Mouse (Mus musculus) intestine, embryonic 16.5 days (tissue): ENCODE measurements around the gene Eme1. TPM values are rescaled to one million over a fixed set of nuclear protein-coding genes. Genes with fewer than 3 reads are reported as not detected.

Experiments used
- ATAC-seq: fragments of 200-750 bp; cut with Nextera tagmentation; 2 replicates; pipeline ENCODE4 v1.8.0; 2017; ENCODE audit warnings: moderate TSS enrichment, moderate library complexity
- H3K27ac ChIP-seq: fragments of 300-500 bp; sonication (generic); 2 replicates; pipeline ENCODE4 v1.5.1; 2014; ENCODE audit warnings: mild to moderate bottlenecking, low read length
- H3K27me3 ChIP-seq: fragments of 300-500 bp; sonication (generic); replicated peaks from 2 replicates; pipeline ENCODE4 v1.6.1; 2014; ENCODE audit warnings: low read length, control low read depth, mixed read lengths; ENCODE audit not compliant: control insufficient read depth, insufficient read depth
- H3K36me3 ChIP-seq: fragments of 300-500 bp; sonication (generic); 2 replicates; pipeline ENCODE4 v1.6.1; 2014; ENCODE audit warnings: low read length, control low read depth; ENCODE audit not compliant: control insufficient read depth, insufficient read depth
- H3K4me1 ChIP-seq: fragments of 300-500 bp; sonication (generic); 2 replicates; pipeline ENCODE4 v1.6.1; 2014; ENCODE audit warnings: low read length, control low read depth, mixed read lengths; ENCODE audit not compliant: control insufficient read depth, insufficient read depth
- H3K4me2 ChIP-seq: fragments of 300-500 bp; sonication (generic); 2 replicates; pipeline ENCODE4 v1.6.1; 2014; ENCODE audit warnings: low read depth, low read length, control low read depth
- H3K4me3 ChIP-seq: fragments of 300-500 bp; sonication (generic); 2 replicates; pipeline ENCODE4 v1.5.1; 2014; ENCODE audit warnings: mild to moderate bottlenecking, low read length
- H3K9ac ChIP-seq: fragments of 300-500 bp; sonication (generic); 2 replicates; pipeline ENCODE4 v1.6.1; 2014; ENCODE audit warnings: low read depth, low read length
- H3K9me3 ChIP-seq: fragments of 300-500 bp; sonication (generic); 2 replicates; pipeline ENCODE4 v1.6.1; 2016; ENCODE audit warnings: low read length, control low read depth; ENCODE audit not compliant: control insufficient read depth
- WGBS: fragments of 180-500 bp; shearing (Covaris S2); extraction: QIAGEN DNeasy Blood & Tissue Kit; methylation state at CpG from one replicate; pipeline ENCODE4 v1.1.7; 2014; 5-methylcytosine and 5-hydroxymethylcytosine counted together
- polyA plus RNA-seq: library from polyadenylated mRNA; unstranded; fragments of >200 nt; fragmentation: Nextera tagmentation; extraction: Ambion mirVana; gene quantifications from 2 replicates; pipeline ENCODE4 v1.2.1, GENCODE M21; 2015

Gene Eme1
- polyA plus RNA-seq, 1 experiment from 2014 or later, result 16.0 TPM

DNA sequence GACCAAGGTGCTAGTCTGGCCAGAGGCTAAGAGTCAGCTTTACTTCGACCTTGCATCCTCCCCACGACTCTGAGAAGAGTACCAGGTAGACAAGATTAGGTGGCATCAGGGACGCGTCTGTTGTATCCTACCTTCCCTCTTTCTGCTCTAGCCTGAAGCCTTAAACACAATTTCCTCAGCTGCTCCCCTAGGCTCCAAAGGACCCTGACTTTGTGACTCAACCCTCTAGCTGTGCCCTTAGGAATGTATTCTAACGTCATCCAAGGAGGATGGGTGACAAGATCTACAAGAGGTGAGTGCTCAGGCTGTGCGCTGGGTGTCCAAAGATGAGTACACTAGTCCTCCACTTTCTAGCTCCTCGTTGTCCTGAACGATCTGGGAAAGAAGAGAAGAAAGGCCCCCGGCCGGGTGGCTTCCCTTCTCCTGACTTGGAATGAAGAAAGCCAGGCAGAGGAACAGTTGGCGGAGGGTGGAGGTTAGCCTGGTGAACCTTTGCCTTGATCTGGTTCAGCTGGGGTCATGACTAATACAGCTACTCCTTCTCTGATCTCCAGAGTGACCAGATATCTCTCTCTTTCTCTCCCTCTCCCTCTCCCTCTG, 51.3 kb downstream of the Eme1 start:
- Histone ChIP-seq H3K4me3 (peak overlapping the region; percentile 57), H3K27me3 (no peaks in the 10 kb centered on the region), H3K36me3 (no peaks in the 10 kb centered on the region), H3K9ac (peak overlapping the region; percentile 75; the same call in 1 of the 2 replicates), H3K4me2 (peak overlapping the region; percentile 79), H3K4me1 (peaks cover 7% of the 10 kb centered on the region), H3K9me3 (no peaks in the 10 kb centered on the region), H3K27ac (peak overlapping the region; percentile 50; the same call in 1 of the 2 replicates)
- WGBS, result 70% methylated on average over 11 of the region's 11 CpGs
- no peak for ATAC-seq

DNA sequence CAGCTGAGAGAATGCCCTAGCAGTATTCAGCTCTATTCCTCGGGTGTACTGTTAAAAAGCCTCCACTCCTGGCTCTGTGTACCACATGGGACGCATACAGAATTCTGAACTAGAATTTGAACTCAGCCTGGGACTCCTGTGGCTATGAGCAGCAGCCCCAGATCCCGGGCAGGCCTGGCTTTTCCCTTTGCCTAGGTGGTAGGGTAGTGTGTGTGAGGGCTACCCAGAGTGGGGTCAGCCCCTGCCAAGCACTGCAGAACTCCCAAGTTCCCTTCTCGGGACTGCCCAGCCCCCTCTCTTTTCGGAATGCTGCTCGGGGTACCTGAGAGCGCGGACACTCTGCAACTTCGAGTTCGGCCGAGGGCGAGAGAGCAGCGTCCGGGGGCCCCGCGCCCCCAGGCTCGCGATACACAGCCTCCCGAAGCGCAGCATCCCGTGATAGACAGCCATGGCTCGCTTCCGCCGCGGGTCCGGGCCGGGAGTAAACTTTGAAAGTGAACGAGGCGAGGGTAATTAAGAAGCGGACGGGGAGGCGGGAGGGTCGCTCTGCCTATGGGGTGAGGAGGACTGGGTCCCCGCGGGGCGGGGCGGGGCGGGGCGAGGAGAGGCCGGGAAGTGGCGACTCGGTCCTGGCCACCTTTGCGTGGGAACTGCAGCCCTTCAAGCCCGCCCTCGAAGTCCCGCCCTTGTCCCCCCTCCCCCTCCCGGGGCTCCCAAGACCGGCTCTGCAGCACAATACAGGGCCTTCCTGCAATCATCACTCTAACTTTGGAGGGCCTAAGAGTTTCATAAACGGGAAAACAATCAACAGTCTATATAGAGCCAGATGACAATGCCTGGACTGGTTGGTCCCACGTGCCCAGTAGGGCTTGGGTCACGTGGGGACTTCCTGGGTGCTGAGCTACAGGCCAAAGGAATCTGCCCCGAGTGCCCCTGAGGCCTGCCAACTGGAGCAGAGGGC, 52.2 kb downstream of the Eme1 start, which contains the start of gene Acsf2:
Acsf2 (minus strand) TSS at position 551 of the 961 bp plus-strand sequence.
- Histone ChIP-seq H3K9me3 (no peaks in the 10 kb centered on the region), H3K4me2 (peak within 1 kb of the TSS; percentile 79), H3K4me1 (peaks cover 10% of the 10 kb centered on the region), H3K4me3 (peak within 1 kb of the TSS; percentile 57), H3K36me3 (no peaks in the 10 kb centered on the region), H3K9ac (peak within 1 kb of the TSS; percentile 75), H3K27ac (peak within 1 kb of the TSS; percentile 50), H3K27me3 (no peaks in the 10 kb centered on the region)
- WGBS, result under 1% methylated on average over 52 of the region's 52 CpGs
- ATAC-seq, result peak; percentile 84

DNA sequence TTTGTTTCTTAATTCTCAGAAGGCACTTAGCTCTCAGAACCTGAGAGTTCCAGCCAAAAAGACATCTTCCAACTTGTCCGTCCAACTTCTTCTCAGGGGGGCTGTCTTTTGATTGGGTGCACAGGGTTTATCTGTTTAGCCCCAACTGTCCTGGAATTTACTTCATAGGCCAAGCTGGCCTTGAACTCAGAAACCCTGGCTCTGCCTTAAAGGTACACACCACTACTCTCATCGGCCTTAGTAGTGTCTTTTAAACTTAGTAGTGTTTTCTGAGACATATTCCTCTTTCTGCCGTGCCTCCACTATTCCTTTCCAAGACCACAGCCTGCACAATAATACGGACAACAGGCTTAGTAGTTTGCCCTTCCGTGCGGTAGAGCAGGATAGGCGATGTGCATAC, 53.3 kb downstream of the Eme1 start:
- Histone ChIP-seq H3K9ac (no peak overlapping the region), H3K27me3 (no peaks in the 10 kb centered on the region), H3K36me3 (no peaks in the 10 kb centered on the region), H3K4me1 (peaks cover 14% of the 10 kb centered on the region), H3K4me3 (no peak overlapping the region), H3K27ac (no peak overlapping the region), H3K4me2 (no peak overlapping the region), H3K9me3 (no peaks in the 10 kb centered on the region)
- 91% methylated on average over 7 of the region's 7 CpGs for WGBS
- ATAC-seq, result no peak

DNA sequence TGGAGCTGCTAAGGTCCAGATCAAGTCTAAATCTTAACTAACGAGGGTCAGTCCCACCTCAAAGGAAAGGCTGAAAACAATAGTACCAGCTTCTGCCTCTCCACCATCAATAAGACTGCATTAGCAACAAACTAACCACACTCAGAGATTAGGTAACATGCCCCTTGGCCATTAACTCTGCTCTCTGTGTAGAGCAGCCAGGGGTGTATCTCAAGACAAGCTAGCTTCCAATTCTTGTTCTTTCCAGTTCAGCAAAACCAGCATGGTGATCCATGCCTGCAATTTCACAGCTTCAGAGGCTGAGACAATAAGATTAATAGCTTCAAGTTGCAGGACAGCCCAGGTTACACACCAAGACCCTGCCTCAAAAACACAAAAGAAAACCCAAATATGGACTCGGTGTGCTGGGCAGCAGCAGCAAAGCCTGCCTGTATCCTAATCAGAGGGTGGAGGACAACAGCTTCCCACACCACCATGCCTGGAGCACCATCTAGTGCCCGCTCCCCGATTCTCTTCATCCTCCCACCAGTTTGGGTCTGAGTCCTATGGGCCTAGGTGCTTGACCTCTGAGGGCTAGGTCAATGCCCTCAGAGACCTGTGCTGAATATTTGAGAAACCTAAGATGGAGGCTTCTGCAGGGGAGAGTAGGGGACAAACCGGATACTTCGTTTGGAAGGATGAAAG, 55.2 kb downstream of the Eme1 start:
- Histone ChIP-seq H3K27ac (no peak overlapping the region), H3K36me3 (no peaks in the 10 kb centered on the region), H3K4me1 (peaks cover 14% of the 10 kb centered on the region), H3K4me2 (no peak overlapping the region), H3K9ac (no peak overlapping the region), H3K9me3 (no peaks in the 10 kb centered on the region), H3K4me3 (no peak overlapping the region), H3K27me3 (no peaks in the 10 kb centered on the region)
- ATAC-seq, result no peak
- WGBS, result 60% methylated on average over 6 of the region's 6 CpGs

DNA sequence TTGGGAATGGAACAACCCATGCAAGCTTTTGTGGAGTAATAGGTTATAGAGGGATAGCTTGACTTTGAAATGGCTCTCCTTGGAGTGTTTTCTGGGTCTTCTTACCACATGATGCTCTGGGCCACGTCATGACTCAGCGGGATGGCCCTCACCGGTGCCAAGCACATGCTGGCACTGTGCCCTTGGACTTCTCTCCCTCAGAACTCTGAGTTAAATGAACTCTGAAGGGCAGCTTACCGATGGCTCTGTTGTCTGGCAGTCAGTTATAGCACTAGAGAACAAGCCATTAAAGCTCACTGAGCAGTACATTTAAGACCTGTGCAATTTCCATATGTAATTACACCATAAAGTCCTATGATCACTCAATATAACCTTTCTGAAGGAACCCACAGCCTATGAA, 56.4 kb downstream of the Eme1 start:
- Histone ChIP-seq H3K27ac (no peak overlapping the region), H3K27me3 (no peaks in the 10 kb centered on the region), H3K4me1 (peaks cover 14% of the 10 kb centered on the region), H3K36me3 (no peaks in the 10 kb centered on the region), H3K9me3 (no peaks in the 10 kb centered on the region), H3K9ac (no peak overlapping the region), H3K4me3 (no peak overlapping the region), H3K4me2 (no peak overlapping the region)
- no peak for ATAC-seq
- WGBS, result 69% methylated on average over 4 of the region's 4 CpGs

DNA sequence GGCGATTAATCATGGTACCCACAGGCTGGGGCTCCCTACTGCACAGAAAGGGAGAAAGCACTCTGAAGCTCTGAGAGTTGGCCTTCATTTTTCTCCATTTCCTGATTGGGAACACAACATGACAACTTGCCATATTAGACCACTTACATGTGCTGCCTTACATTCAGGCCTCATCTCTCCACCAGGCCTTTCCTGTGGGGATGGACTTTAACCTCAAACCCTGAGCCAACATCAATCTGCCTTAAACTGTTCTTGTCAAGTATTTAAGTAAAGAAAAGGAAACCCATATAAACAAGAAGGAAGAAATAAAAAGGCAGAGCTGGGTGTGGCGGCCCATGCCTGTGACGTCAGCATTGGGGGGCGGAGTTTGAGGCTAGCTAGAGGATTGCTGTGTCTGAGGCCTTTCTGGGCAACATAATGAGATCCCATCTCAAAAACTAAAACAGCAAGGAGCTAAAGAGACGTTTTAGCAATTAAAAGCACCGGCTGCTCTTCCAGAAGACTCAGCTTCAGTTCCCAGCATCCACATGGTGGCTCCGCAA, 57.4 kb downstream of the Eme1 start:
- Histone ChIP-seq H3K4me2 (no peak overlapping the region), H3K27ac (no peak overlapping the region; the same call in 1 of the 2 replicates), H3K4me3 (no peak overlapping the region), H3K27me3 (no peaks in the 10 kb centered on the region), H3K9ac (no peak overlapping the region), H3K4me1 (peaks cover 17% of the 10 kb centered on the region), H3K9me3 (no peaks in the 10 kb centered on the region), H3K36me3 (no peaks in the 10 kb centered on the region)
- WGBS, result 66% methylated on average over 7 of the region's 7 CpGs
- no peak for ATAC-seq

Other genes with a start within 250 kb of the Eme1 start
- 4.9 and 5.4 TPM in 2 replicates for gene Cacna1g, start 179.8 kb downstream of the Eme1 start, polyA plus RNA-seq
- gene Spata20, start 167.8 kb downstream of the Eme1 start, polyA plus RNA-seq, result 0.13 and 0.16 TPM in 2 replicates
- gene Epn3, start 154.0 kb downstream of the Eme1 start, polyA plus RNA-seq, result 1.5 and 1.7 TPM in 2 replicates
- gene Mycbpap, start 132.2 kb downstream of the Eme1 start, polyA plus RNA-seq, result 3.0 and 3.2 TPM in 2 replicates
- gene Rsad1, start 104.7 kb downstream of the Eme1 start, polyA plus RNA-seq, result 2.4 and 3.6 TPM in 2 replicates
- 1.2 and 1.6 TPM in 2 replicates for gene Chad, start 88.9 kb downstream of the Eme1 start, polyA plus RNA-seq
- 3.0 and 3.3 TPM in 2 replicates for gene Acsf2, start 52.1 kb downstream of the Eme1 start, polyA plus RNA-seq
- 254 and 256 TPM in 2 replicates for gene Lrrc59, start 24.2 kb downstream of the Eme1 start, polyA plus RNA-seq
- 141 and 151 TPM in 2 replicates for gene Mrpl27, start 197 bp downstream of the Eme1 start, polyA plus RNA-seq
- 11.3 and 11.6 TPM in 2 replicates for gene Xylt2, start 23.6 kb upstream of the Eme1 start, polyA plus RNA-seq
- 0.42 and 0.50 TPM in 2 replicates for gene Gm11541, start 50.5 kb upstream of the Eme1 start, polyA plus RNA-seq
- not detected in 2 replicates for gene Cdc34b, start 87.8 kb upstream of the Eme1 start, polyA plus RNA-seq
- 0.11 TPM in 1 of 2 replicates, not detected in the other for gene Tmem92, start 128.7 kb upstream of the Eme1 start, polyA plus RNA-seq